Mouse (Mus musculus): ENCODE measurements at regions not wholly inside any gene's neighbourhood (a gene's known extent, or its start where the extent isn't known, plus 50 kb on each side); places are given as distances from the start of the nearest gene placed in this dataset.

DNA sequence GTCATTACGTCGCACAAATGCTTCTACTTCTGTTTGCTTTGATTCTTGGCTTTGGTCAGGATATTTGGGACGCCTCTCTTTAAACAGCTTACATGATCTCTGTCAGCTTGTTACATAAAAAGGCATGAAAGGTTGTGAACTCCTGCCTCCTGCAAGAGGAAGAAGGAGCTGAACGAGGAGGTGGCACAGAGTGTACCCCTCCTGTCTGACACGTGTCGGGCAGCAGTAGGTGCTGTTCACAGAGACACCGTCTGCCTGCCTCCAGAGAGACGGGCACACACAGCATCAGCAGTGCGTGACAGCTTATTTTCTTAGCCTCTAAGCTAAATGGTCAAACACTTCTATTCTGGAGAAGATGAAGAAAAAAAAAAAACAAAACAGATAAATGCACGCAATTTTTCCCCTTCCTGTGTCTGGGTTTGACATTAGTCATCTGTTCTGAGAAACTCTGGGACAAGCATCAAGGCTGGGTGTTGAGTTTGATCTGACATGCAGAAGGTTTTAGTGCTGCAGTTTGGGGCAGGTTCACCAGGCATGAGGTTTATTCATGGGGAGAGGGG is 174.1 kb downstream of the Cog6 start:
- TF ChIP-seq POLR2A (IDR thresholded peaks at IDR 0.05; ENCODE audit: borderline replicate concordance, insufficient read depth, low read length), result no peak
- TF ChIP-seq CTCF (IDR thresholded peaks at IDR 0.05; ENCODE audit: borderline replicate concordance, insufficient read depth, low read depth, low read length), result no peak

All from cerebellum, adult 2 months (tissue).